Mouse (Mus musculus) lung, embryonic 14.5 days (tissue): Measurements from ENCODE around the gene Pml. TPM values are rescaled to one million over a fixed set of nuclear protein-coding genes. Genes with fewer than 3 reads are reported as not detected.

ENCODE experiments used
- ATAC-seq: fragments of 200-750 bp; cut with Nextera tagmentation; 2 replicates; pipeline ENCODE4 v1.8.0; 2017; ENCODE audit warnings: mild to moderate bottlenecking, moderate TSS enrichment, moderate library complexity; ENCODE audit not compliant: insufficient read depth
- DNase-seq: peaks from one replicate; pipeline ENCODE4 v3.0.0-alpha.2; 2015
- H3K27ac ChIP-seq: fragments of 300-500 bp; sonication (generic); 2 replicates; pipeline ENCODE4 v1.5.1; 2014; ENCODE audit warnings: low read depth, mild to moderate bottlenecking, moderate library complexity
- H3K27me3 ChIP-seq: fragments of 300-500 bp; sonication (generic); 2 replicates; pipeline ENCODE4 v1.6.1; 2014; ENCODE audit warnings: low read length, control low read depth; ENCODE audit not compliant: insufficient read depth
- H3K36me3 ChIP-seq: fragments of 300-500 bp; sonication (generic); 2 replicates; pipeline ENCODE4 v1.6.1; 2014; ENCODE audit warnings: control low read depth; ENCODE audit not compliant: insufficient read depth
- H3K4me1 ChIP-seq: fragments of 300-500 bp; sonication (generic); 2 replicates; pipeline ENCODE4 v1.6.1; 2014; ENCODE audit warnings: antibody characterized with exemption, control low read depth; ENCODE audit not compliant: insufficient read depth
- H3K4me2 ChIP-seq: fragments of 300-500 bp; sonication (generic); 2 replicates; pipeline ENCODE4 v1.6.1; 2014; ENCODE audit warnings: mild to moderate bottlenecking
- H3K4me3 ChIP-seq: fragments of 300-500 bp; sonication (generic); 2 replicates; pipeline ENCODE4 v1.5.1; 2014; ENCODE audit warnings: low read depth, low read length
- H3K9ac ChIP-seq: fragments of 300-500 bp; sonication (generic); 2 replicates; pipeline ENCODE4 v1.6.1; 2014
- H3K9me3 ChIP-seq: fragments of 300-500 bp; sonication (generic); 2 replicates; pipeline ENCODE4 v1.6.1; 2016; ENCODE audit warnings: low read depth, low read length, control low read depth
- CTCF ChIP-seq: IDR thresholded peaks from 2 replicates; pipeline ENCODE4 v1.5.1; 2016; ENCODE audit warnings: antibody characterized with exemption, low read depth
- WGBS: fragments of 180-500 bp; shearing (Covaris S2); extraction: QIAGEN DNeasy Blood & Tissue Kit; methylation state at CpG from one replicate; pipeline ENCODE4 v1.1.7; 2014; 5-methylcytosine and 5-hydroxymethylcytosine counted together
- polyA plus RNA-seq: library from polyadenylated mRNA; unstranded; fragments of >200 nt; fragmentation: Nextera tagmentation; extraction: Ambion mirVana; gene quantifications from 2 replicates; pipeline ENCODE4 v1.2.1, GENCODE M21; 2014

Gene Pml
- polyA plus RNA-seq, 1 experiment from 2014 or later, result 23.2 TPM

DNA sequence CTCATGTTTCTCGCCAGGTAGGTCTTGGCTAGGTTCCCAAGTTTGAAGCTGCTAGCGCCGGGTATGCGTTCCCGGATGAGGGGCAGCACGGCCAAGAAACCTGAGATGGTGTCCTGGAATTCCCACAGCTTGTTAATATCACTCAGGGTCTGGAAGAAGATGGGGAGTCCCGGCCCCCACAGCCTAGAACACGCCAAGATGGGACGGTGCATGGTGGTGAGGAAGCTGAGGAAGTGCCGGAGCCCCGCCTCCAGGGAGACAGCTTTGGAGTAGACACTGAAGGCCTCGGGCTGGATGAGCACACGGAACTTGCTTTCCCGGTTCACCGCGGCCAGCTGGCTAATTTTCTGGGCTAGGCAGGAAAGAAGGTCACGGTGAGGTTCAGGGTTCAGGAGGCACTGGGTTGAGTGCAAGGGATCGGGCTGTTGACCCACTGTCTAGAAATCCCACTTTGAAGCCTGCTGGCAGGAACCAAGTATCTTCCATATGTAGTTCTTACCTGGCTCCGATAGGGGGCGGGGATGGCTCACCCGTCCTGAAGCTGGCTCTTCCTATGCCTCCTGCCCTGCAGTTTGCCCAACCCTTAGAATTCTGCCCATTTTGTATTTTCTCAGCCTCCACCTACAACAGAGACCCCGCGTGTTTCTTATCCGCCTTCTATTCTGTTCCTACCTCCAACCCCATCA, 29.2 kb downstream of the Pml start:
- Histone ChIP-seq H3K9me3 (no peaks in the 10 kb centered on the region), H3K9ac (no peak overlapping the region), H3K4me3 (no peak overlapping the region), H3K36me3 (peaks cover 33% of the 10 kb centered on the region), H3K4me1 (no peaks in the 10 kb centered on the region), H3K27ac (no peak overlapping the region), H3K27me3 (no peaks in the 10 kb centered on the region), H3K4me2 (no peak overlapping the region)
- peak; percentile 69 for DNase-seq
- WGBS, result 67% methylated on average over 24 of the region's 24 CpGs
- peak; percentile 76 for TF ChIP-seq CTCF
- ATAC-seq, result no peak

DNA sequence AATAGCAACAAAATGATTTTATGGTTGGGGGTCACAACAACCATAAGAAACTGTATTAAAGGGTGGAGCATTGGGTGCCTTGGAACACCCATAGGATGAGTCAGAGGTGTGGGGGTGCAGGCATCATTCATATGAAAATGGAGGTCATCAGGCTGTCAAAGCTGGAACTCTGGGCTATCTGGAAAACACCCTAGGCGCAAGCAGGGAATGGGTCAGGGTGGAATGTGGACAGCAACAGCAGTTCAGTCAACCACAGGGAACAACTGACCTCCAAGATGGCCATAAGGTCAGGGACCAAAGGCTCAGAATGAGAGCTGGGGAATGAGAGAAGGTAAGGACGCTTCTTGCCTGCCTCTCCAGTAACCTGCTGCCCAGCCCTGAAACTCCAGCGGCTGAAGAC, 31.0 kb downstream of the Pml start:
- ATAC-seq, result no peak
- H3K9me3 ChIP-seq, result no peaks in the 10 kb centered on the region
- no peak for DNase-seq
- H3K27me3 ChIP-seq, result no peaks in the 10 kb centered on the region
- H3K36me3 ChIP-seq, result peaks cover 27% of the 10 kb centered on the region
- no peak overlapping the region for H3K4me2 ChIP-seq
- WGBS, result 86% methylated on average over 3 of the region's 3 CpGs
- peaks cover 10% of the 10 kb centered on the region for H3K4me1 ChIP-seq
- no peak overlapping the region for H3K9ac ChIP-seq
- TF ChIP-seq CTCF, result no peak
- H3K27ac ChIP-seq, result no peak overlapping the region
- H3K4me3 ChIP-seq, result no peak overlapping the region

DNA sequence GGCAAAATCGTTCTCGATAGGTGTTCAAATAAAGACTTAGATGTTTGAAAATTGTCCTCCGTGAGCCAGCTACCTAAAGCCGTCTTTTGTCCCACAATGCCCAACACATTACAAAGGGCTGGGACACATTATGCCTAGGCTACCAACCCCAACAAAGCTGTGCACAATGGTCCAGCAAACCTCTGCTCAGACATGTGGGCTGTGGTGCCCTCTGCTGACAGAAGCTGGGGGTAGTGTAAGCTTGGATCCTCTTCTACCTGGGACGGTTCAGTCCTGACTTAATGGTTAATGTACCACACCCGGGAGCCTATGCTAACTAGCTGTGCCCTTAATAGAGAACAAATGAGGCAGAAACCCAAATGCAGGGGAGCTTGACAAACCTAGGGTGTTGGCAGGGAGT, 33.2 kb downstream of the Pml start:
- Histone ChIP-seq H3K27ac (no peak overlapping the region), H3K4me3 (no peak overlapping the region), H3K9me3 (no peaks in the 10 kb centered on the region), H3K36me3 (peaks cover 20% of the 10 kb centered on the region), H3K9ac (no peak overlapping the region), H3K4me1 (peaks cover 13% of the 10 kb centered on the region), H3K4me2 (no peak overlapping the region), H3K27me3 (no peaks in the 10 kb centered on the region)
- 59% methylated on average over 6 of the region's 6 CpGs for WGBS
- TF ChIP-seq CTCF, result peak; percentile 67
- DNase-seq (peak; percentile 71), ATAC-seq (no peak)

DNA sequence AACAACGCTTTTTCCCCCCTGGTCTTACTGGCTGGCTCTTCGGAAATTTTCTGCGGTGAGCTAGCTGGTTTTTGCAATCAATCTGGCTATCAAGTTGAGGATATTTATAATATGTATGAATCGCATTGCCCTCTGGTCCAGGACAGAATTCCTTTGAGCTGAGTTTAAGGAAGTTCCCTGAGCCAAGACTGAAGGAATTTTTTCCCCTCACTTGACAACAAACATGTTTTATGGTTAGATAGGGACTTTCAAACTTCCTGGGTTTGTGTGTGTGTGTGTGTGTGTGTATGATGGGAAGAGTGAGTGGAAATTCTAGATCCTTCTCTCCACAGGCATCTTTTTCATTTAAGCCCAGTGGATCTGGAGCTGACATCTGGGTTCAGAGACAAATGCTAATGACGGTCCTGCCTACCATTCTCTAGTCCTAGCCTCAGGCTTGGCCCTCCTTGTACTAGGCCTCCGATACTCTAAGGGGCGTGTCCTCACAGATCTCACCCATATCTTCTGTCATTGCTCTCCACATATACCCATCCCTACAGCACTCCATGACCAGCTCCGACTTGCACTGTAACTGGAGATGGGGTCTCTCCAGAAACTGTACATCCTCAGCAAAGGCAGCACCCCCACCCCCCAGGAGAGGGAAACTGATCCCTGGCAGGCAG, 34.9 kb downstream of the Pml start:
- TF ChIP-seq CTCF, result no peak
- H3K4me2 ChIP-seq, result no peak overlapping the region
- H3K4me1 ChIP-seq, result peaks cover 13% of the 10 kb centered on the region
- no peaks in the 10 kb centered on the region for H3K9me3 ChIP-seq
- peak overlapping the region; percentile 63 for H3K27ac ChIP-seq
- H3K27me3 ChIP-seq, result no peaks in the 10 kb centered on the region
- no peak overlapping the region for H3K9ac ChIP-seq
- WGBS, result 28% methylated on average over 8 of the region's 8 CpGs
- DNase-seq (peak; percentile 58), ATAC-seq (0 out of 2 replicates have a peak, but pooled peaks have one; percentile 32)
- peaks cover 3% of the 10 kb centered on the region; the same call in 1 of the 2 replicates for H3K36me3 ChIP-seq
- no peak overlapping the region for H3K4me3 ChIP-seq

DNA sequence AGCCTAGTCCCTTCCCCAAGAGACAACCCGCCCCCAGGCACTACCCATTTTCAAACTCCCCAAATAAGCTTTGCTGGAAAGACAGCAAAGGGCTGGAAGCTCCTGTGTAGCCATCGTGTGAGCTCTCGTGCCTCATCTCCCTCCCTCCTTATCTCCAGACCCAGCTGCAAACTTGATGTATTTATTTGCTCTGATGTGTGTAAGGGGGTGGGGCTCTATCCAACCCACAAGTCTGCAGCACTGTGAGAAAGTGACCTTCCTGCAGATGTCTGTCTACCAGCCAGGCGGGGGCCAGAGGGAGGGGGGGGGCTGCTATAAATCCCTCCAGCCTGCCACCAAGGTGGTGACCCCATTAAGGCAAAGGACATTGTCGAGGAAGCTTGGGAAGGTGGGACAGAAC, 35.7 kb downstream of the Pml start:
- H3K4me1 ChIP-seq, result peaks cover 13% of the 10 kb centered on the region
- DNase-seq (peak; percentile 47), ATAC-seq (peak; percentile 64)
- H3K4me3 ChIP-seq, result no peak overlapping the region
- H3K9ac ChIP-seq, result no peak overlapping the region
- 8% methylated on average over 5 of the region's 5 CpGs for whole genome bisulfite sequencing
- H3K9me3 ChIP-seq, result no peaks in the 10 kb centered on the region
- H3K27ac ChIP-seq, result no peak overlapping the region
- peak overlapping the region; percentile 25; the same call in 1 of the 2 replicates for H3K4me2 ChIP-seq
- TF ChIP-seq CTCF, result no peak
- no peaks in the 10 kb centered on the region for H3K36me3 ChIP-seq
- no peaks in the 10 kb centered on the region for H3K27me3 ChIP-seq

DNA sequence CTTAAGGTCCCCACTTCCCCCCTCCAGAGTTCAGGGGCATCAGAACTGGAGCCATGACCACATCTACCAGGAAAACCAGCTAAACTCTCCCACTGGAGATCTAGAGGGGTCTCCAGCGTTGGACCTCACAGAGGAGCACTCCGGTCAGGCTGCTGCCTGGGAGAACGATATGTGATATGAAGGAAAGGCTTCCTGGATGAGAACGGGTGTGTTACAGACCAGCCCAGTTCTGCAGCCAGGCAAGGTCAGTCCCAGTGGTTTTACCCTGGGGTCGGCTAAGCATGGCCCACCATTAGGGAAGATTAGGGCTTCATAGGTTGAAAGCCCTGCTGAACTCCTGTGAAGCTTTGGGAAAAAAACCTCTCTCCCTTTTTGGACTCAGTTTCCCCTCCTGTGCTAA, 36.2 kb downstream of the Pml start:
- Histone ChIP-seq H3K9me3 (no peaks in the 10 kb centered on the region), H3K27ac (no peak overlapping the region), H3K4me3 (no peak overlapping the region), H3K9ac (no peak overlapping the region), H3K4me1 (peaks cover 13% of the 10 kb centered on the region), H3K27me3 (no peaks in the 10 kb centered on the region), H3K36me3 (no peaks in the 10 kb centered on the region), H3K4me2 (peak overlapping the region; percentile 25; the same call in 1 of the 2 replicates)
- TF ChIP-seq CTCF, result no peak
- ATAC-seq (no peak), DNase-seq (no peak)
- 57% methylated on average over 5 of the region's 5 CpGs for WGBS

DNA sequence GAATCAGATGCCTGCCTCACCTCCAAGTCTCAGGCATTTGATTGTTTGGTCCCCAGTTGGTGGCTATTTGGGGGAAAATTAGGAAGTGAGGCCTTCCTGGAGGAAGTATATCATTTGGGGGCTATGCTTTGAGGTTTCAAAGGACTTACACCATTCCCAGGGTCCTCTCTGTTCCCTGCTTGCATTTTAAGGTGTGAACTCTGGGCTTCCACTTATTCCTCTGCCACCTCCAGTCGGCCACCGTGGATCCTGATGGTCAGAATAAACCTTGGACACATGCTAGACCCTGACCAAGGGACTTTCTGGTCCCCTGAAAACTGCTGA, 39.3 kb downstream of the Pml start:
- Histone ChIP-seq H3K27me3 (no peaks in the 10 kb centered on the region), H3K9me3 (no peaks in the 10 kb centered on the region), H3K4me3 (no peak overlapping the region), H3K36me3 (no peaks in the 10 kb centered on the region), H3K4me1 (peaks cover 13% of the 10 kb centered on the region), H3K27ac (no peak overlapping the region), H3K4me2 (no peak overlapping the region), H3K9ac (no peak overlapping the region)
- no peak for ATAC-seq
- no peak for DNase-seq
- 68% methylated on average over 2 of the region's 2 CpGs for WGBS
- TF ChIP-seq CTCF, result no peak
